Mouse (Mus musculus) heart, embryonic 16.5 days (tissue): ENCODE data around the gene Hoxa9. TPM values are rescaled to one million over a fixed set of nuclear protein-coding genes. Genes with fewer than 3 reads are reported as not detected.

Source experiments
- ATAC-seq: fragments of 200-750 bp; cut with Nextera tagmentation; replicated peaks from 2 replicates; pipeline ENCODE4 v1.8.0; 2017; ENCODE audit warnings: moderate number of reproducible peaks; ENCODE audit not compliant: insufficient read depth, low FRiP score; ENCODE audit errors: extremely low read depth
- H3K27ac ChIP-seq: fragments of 300-500 bp; sonication (generic); 2 replicates; pipeline ENCODE4 v1.5.1; 2014; ENCODE audit warnings: mild to moderate bottlenecking, low read length, control low read depth, moderate library complexity
- H3K27me3 ChIP-seq: fragments of 300-500 bp; sonication (generic); 2 replicates; pipeline ENCODE4 v1.6.1; 2014; ENCODE audit warnings: low read length, mixed read lengths; ENCODE audit not compliant: control insufficient read depth, insufficient read depth
- H3K36me3 ChIP-seq: fragments of 300-500 bp; sonication (generic); 2 replicates; pipeline ENCODE4 v1.6.1; 2014; ENCODE audit not compliant: control insufficient read depth, insufficient read depth
- H3K4me1 ChIP-seq: fragments of 300-500 bp; sonication (generic); 2 replicates; pipeline ENCODE4 v1.6.1; 2014; ENCODE audit warnings: low read length, mixed read lengths; ENCODE audit not compliant: control insufficient read depth, insufficient read depth
- H3K4me2 ChIP-seq: fragments of 300-500 bp; sonication (generic); 2 replicates; pipeline ENCODE4 v1.6.1; 2014; ENCODE audit warnings: low read depth, mild to moderate bottlenecking, control low read depth, low read length
- H3K4me3 ChIP-seq: fragments of 300-500 bp; sonication (generic); 2 replicates; pipeline ENCODE4 v1.5.1; 2014; ENCODE audit warnings: mild to moderate bottlenecking, control low read depth, low read length
- H3K9ac ChIP-seq: fragments of 300-500 bp; sonication (generic); 2 replicates; pipeline ENCODE4 v1.6.1; 2014; ENCODE audit warnings: low read length, control low read depth
- H3K9me3 ChIP-seq: fragments of 300-500 bp; sonication (generic); replicated peaks from 2 replicates; pipeline ENCODE4 v1.6.1; 2016; ENCODE audit warnings: low read length; ENCODE audit not compliant: control insufficient read depth
- WGBS: fragments of 180-500 bp; shearing (Covaris S2); extraction: QIAGEN DNeasy Blood & Tissue Kit; methylation state at CpG from one replicate; pipeline ENCODE4 v1.1.7; 2014; 5-methylcytosine and 5-hydroxymethylcytosine counted together
- polyA plus RNA-seq: library from polyadenylated mRNA; unstranded; fragments of >200 nt; fragmentation: Nextera tagmentation; extraction: Ambion mirVana; gene quantifications from 2 replicates; pipeline ENCODE4 v1.2.1, GENCODE M21; 2015

Hoxa9 gene
- 0.17 TPM in 1 of 2 replicates, not detected in the other for polyA plus RNA-seq

- WGBS = 2% methylated on average over 29 of the region's 36 CpGs
- Histone ChIP-seq H3K9ac (no peak within 1 kb of the TSS), H3K4me3 (no peak within 1 kb of the TSS), H3K27ac (no peak within 1 kb of the TSS), H3K4me2 (no peak within 1 kb of the TSS), H3K4me1 (no peaks in the 10 kb centered on the region), H3K27me3 (peaks cover 85% of the 10 kb centered on the region), H3K36me3 (no peaks in the 10 kb centered on the region), H3K9me3 (no peaks in the 10 kb centered on the region)
- ATAC-seq = no peak
Observed at GRCm38 (mm10) chr6:52230516-52231165, at the start of gene Hoxa9. Gene Hoxa9 (minus strand): TSS chr6:52231089.

DNA sequence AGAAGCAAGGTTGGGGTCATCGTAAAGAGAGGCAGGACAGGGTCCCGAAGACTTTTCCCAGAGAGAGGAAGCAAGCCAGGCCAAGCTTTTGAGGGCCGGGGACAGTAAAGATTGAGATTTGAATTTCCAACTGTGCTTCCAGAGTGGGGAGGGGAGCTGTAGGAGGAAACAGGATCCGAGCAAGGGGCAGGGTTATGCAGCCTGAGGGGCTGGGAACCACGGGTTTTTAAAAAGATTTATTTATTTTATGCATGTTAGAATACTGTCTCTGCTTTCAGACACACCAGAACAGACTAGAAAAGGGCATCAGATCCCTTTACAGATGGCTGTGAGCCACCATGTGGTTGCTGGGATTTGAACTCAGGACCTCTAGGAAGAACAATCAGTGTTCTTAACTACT is 46.0 kb upstream of the Hoxa9 start:
- WGBS = 10% methylated on average over 5 of the region's 5 CpGs
- H3K36me3 ChIP-seq = no peaks in the 10 kb centered on the region
- no peak overlapping the region for H3K4me2 ChIP-seq
- no peaks in the 10 kb centered on the region for H3K4me1 ChIP-seq
- H3K4me3 ChIP-seq = no peak overlapping the region
- H3K9ac ChIP-seq = no peak overlapping the region
- no peak overlapping the region for H3K27ac ChIP-seq
- ATAC-seq = no peak
- peaks cover 67% of the 10 kb centered on the region for H3K27me3 ChIP-seq
- no peaks in the 10 kb centered on the region for H3K9me3 ChIP-seq

DNA sequence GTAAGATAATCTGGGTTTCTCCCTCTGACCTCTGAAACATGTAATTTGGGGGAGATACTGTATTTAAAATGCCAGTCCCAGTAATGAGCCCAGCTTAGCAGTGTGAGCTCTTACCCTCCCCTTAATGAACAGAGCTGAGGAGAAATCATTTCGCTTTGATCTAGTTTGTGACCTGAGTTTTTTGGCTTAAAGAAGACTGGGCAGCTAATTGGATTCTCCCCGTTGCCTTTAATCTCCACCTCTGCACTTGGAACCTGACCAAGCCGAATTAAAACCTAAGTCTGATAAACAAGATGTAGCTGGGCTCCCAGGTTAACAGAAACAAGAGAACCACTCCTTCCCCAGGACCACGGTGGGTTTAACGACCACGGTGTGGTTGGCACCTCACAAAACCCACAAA is 45.5 kb upstream of the Hoxa9 start:
- H3K36me3 ChIP-seq = no peaks in the 10 kb centered on the region
- peaks cover 69% of the 10 kb centered on the region for H3K27me3 ChIP-seq
- H3K4me2 ChIP-seq = no peak overlapping the region
- no peak overlapping the region for H3K4me3 ChIP-seq
- WGBS = 7% methylated on average over 6 of the region's 6 CpGs
- H3K9me3 ChIP-seq = no peaks in the 10 kb centered on the region
- H3K9ac ChIP-seq = no peak overlapping the region
- no peaks in the 10 kb centered on the region for H3K4me1 ChIP-seq
- no peak for ATAC-seq
- no peak overlapping the region for H3K27ac ChIP-seq

DNA sequence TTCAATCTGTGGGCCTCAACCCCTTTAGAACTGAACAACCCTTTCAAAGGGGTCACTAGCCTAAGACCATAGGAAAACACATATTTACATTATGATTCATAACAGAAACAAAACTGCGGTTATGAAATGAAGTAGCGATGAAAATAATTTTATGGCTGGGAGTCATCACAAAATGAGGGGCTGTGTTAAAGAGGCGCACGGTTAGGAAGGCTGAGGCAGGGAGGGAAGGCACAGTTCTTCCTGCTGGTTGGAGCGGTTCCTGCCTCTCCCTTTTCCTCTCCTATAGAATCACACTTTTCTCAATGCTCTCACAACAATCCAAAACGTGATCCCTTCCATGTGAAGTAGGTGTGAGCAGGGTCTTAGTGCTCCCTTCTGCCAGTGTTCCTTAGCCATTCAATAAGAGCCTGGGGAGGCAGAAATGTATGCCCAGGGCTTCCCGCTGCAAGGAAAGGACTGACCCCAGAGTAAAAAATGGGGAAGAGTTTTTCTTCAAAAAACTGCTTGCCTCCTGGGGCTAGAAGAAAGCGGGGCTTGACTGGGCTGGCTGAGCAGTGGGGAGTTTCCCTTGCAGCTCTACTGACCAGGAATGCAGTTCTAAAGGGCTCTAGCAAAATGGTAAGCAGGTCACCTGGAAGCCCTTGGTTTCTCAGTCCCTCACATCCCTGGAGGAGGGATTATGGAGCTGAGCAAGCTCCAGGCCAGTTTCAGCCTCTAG is 44.8 kb upstream of the Hoxa9 start:
- H3K4me2 ChIP-seq = no peak overlapping the region
- no peaks in the 10 kb centered on the region for H3K9me3 ChIP-seq
- no peak overlapping the region for H3K4me3 ChIP-seq
- 17% methylated on average over 8 of the region's 8 CpGs for WGBS
- H3K36me3 ChIP-seq = no peaks in the 10 kb centered on the region
- no peak overlapping the region for H3K9ac ChIP-seq
- ATAC-seq = no peak
- peaks cover 74% of the 10 kb centered on the region for H3K27me3 ChIP-seq
- no peak overlapping the region for H3K27ac ChIP-seq
- no peaks in the 10 kb centered on the region for H3K4me1 ChIP-seq

DNA sequence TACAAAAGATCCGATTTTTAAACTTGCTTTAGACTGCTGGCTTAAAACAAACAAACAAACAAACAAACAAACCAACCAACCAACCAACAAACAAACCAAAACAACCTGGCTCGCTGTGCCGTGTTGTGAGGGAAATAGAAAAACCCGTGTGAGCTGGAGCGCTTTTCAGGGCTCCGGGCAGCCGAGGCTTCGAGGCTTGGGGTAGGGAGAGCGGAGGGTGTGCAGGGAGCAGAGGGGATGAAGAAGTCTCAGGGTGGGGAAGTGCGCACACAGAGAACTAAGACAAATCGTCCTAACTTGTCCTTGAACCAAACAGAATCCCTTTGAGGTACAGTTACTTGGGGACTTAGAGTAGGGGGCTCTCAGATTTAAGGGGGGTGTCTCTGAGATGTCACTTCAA is 43.7 kb upstream of the Hoxa9 start:
- Histone ChIP-seq H3K27me3 (peaks cover 85% of the 10 kb centered on the region), H3K27ac (no peak overlapping the region), H3K9ac (no peak overlapping the region), H3K9me3 (no peaks in the 10 kb centered on the region), H3K4me1 (no peaks in the 10 kb centered on the region), H3K4me2 (no peak overlapping the region), H3K36me3 (no peaks in the 10 kb centered on the region), H3K4me3 (no peak overlapping the region)
- no peak for ATAC-seq
- WGBS = 8% methylated on average over 11 of the region's 11 CpGs

DNA sequence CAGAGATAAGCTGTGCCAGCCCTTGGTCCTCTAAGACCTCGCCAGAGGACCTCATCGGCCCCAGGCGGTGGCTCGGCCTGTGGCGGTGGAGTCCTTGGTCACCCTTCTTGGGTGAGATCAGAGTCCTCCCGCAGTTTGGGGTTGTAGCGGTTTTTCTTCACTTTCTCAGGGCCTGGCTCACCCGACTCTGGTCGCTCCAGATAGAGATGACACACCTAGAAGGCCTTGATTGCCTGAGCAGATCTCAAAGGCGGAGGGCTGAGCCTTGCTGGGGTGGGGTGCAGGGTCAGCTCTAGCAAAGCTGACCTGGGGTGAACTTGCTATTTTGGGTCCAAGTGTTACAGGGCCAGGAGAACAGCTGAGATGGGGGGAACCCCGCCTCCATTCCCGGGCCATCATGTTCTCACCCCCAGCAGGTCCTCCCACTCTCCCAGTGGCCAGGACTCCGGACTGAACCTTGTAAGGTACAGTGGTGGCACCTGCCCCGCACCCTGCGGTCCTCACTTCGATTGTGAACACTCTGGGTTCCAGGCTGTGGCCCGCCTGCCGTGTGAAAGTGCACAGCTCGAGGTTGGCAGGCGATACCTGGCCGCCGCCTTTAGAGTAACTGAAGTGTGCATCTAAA is 42.9 kb upstream of the Hoxa9 start:
- no peak overlapping the region for H3K4me2 ChIP-seq
- no peak overlapping the region for H3K4me3 ChIP-seq
- no peaks in the 10 kb centered on the region for H3K9me3 ChIP-seq
- 4% methylated on average over 22 of the region's 22 CpGs for WGBS
- no peak for ATAC-seq
- no peak overlapping the region for H3K27ac ChIP-seq
- H3K9ac ChIP-seq = no peak overlapping the region
- no peaks in the 10 kb centered on the region for H3K36me3 ChIP-seq
- peaks cover 88% of the 10 kb centered on the region for H3K27me3 ChIP-seq
- no peaks in the 10 kb centered on the region for H3K4me1 ChIP-seq

DNA sequence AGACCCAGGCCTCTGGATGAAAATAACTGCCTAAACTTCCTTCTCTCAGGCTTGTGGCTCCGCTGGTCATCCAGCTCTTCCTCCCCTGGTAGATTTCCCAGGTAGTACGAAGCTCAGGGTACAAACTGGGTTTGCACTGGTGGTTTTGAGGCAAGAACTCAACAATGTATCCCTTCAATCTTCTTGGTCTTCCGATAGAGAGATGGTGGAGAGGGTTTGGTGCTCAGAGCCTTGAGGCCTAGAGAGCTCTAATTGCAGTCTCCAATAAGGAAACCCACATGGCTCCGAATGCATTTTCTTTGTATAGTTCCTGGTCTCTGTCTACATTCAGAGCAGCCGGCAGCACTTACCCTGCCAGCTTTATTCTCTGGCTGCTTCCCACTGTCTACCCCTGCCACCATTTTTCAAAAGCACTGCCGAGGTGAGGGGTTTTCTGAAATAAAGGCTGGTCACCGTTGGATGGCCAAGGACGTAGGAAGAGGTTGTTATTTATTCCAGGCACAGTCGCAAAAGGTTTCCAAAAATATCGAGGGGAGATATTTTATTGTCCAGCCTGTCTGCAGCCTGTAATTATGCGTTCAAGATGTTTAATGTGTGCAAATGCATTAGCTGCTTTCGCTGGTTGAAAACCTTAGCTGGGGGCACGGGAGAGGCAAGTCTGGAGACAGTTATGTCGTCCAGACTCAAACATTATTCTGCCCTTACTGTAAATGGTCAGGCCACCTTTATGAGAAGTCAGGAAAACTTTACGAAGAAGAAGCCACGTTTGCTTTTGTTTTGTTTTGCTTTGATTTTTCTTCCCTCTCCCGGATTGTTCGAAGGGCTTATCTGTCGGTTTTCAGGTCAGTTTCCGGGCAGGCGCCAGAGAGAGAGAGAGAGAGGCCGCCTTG is 42.1 kb upstream of the Hoxa9 start:
- no peak for ATAC-seq
- H3K27ac ChIP-seq = no peak overlapping the region
- 12% methylated on average over 22 of the region's 22 CpGs for WGBS
- H3K9ac ChIP-seq = no peak overlapping the region
- no peak overlapping the region for H3K4me3 ChIP-seq
- no peaks in the 10 kb centered on the region for H3K4me1 ChIP-seq
- H3K4me2 ChIP-seq = no peak overlapping the region
- no peaks in the 10 kb centered on the region for H3K9me3 ChIP-seq
- peaks cover 92% of the 10 kb centered on the region for H3K27me3 ChIP-seq
- H3K36me3 ChIP-seq = no peaks in the 10 kb centered on the region

GRCm38 (mm10) chr6:52270494-52271480 is 39.9 kb upstream of the Hoxa9 start:
- H3K9me3 ChIP-seq = no peaks in the 10 kb centered on the region
- H3K27me3 ChIP-seq = peaks cover 90% of the 10 kb centered on the region
- no peak overlapping the region for H3K27ac ChIP-seq
- no peak overlapping the region for H3K4me2 ChIP-seq
- 11% methylated on average over 23 of the region's 23 CpGs for WGBS
- no peaks in the 10 kb centered on the region for H3K36me3 ChIP-seq
- ATAC-seq = no peak
- no peak overlapping the region for H3K9ac ChIP-seq
- no peak overlapping the region for H3K4me3 ChIP-seq
- H3K4me1 ChIP-seq = no peaks in the 10 kb centered on the region
